Mouse (Mus musculus): Measurements from ENCODE around the gene Card10.
"Not testable (repeated sequence)": the region's sequence is repeated elsewhere in the genome, so short reads cannot be mapped to it uniquely, and the experiment has no call there.

The Card10 gene

DNA sequence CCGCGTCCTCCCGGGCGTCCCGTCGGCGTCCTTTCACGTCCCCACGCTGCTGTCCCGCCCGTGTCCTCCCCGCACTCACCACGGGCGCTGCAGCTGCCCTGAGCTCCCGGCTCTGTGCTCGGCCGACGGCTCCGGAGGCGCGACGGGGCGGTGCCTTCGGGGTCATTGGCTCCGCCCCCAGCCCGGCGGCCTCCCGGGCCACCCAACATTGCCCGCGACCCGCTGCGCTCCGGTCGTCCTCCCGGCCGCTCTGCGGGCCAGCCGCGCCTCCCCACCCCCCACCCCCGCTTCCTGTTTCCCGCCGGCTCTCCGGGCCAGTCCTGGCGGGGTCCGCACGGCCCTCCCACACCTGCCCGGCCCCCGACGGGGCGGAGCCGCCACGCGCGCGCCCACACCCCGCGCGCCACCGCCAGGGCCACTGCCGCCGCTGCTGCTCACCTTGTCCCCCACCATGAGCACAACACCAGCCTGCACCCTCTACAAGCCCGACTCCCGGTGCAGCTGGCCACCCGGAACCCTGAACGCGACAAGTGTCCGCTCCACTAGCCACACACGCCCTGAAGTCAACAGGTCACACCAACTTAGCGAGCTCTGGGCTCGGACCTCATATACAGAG lies at the start of gene Card10:
Card10 (minus strand) TSS at position 267 of the 616 bp plus-strand sequence.
- DNase-seq (ENCODE audit: low read depth, low spot score) = no peak

DNA sequence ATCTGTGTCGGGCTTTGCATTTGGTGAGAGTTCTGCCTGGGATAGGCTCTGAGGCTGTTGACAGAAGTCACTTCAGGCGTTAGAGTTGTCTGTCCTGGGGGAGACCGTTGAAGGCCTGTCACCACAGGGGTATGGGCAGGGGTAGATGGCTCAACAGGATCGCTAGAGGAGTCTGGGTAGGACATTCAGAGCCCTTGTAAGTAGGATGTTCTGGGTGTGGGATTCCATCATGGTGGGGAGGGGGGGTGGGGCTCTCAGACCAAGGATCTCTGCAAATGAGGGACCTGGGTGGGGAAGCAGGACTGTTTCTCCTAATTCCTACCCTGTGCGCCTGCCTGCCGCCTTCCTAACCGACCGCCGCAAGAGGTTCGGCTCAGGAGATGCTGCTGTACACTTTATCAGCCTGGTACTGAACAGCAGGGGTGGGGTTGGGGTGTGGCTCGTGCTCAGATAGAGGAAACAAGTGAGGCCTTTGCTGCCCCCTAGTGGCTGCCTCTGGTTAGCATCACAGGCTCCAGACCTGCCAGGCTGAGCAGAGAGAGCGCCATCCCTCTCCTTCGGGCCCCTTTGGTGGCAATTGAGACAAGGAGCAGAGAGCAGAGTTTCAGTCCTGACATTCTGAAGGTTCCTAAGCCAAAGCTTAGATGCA lies 48.8 kb upstream of the Card10 start:
- DNase-seq (ENCODE audit: low read depth, low spot score) = no peak

DNA sequence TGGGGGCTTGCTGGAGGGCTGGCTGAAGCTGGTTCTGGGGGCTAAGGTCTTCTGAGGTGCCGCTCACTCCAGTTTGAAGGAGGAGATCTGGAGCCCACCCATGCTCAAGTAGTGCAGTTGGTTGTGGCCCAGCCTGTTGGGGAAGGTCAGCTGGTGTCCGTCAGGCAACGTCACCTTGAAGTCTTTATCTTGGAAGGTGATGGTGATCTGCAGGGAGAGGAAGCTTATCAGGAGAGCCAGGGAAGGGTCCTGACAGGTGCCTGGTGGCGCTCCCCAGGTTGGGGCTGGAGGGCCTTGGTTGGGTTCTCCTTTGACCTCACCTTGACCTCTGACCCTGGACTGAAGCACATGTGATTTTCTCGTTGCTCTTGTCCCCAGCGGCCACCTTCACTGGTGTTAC lies 48.1 kb upstream of the Card10 start:
- no peak for DNase-seq (ENCODE audit: low read depth, low spot score)

GRCm38 (mm10) chr15:78850059-78850824 lies 47.4 kb upstream of the Card10 start:
- no peak for DNase-seq (ENCODE audit: low read depth, low spot score)

DNA sequence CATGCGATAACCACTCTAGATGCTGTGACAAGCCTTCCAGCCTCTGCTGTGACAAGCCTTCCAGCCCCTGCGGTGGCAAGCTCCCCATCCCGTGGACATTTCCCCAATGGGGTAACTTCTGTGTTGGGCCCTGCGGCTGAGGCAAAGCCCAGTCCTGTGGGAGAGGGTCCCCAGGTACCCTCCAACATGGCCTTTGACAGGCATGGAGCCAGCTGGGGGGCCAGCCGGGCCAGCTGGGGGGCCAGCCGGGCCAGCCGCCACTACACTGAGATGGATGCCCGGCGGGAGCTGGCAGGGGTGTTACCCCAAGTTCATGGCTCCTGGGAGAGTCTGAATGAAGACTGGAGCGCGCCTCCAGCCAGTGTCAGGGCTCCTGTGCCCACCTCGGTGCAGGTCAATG lies 46.6 kb upstream of the Card10 start:
- no peak for DNase-seq (ENCODE audit: low read depth, low spot score)

- no peak for DNase-seq (ENCODE audit: low read depth, low spot score)
Measured at GRCm38 (mm10) chr15:78848467-78848866, 45.6 kb upstream of the Card10 start.

DNA sequence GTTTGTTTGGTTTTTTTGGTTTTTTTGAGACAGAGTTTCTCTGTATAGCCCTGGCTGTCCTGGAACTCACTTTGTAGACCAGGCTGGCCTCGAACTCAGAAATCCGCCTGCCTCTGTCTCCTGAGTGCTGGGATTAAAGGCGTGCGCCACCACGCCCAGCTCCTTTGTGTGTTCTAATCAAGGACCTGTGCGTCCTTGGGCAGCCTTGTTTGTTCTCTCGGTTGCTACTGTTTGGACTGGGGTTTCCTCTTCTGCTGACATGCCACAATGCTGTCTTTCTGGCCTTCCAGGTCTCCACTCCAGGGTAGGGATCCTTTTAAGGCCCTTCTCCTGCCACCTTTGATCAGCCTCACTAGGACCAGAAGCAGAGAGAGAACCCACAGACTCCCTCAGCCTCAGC lies 44.0 kb upstream of the Card10 start:
- not testable (repeated sequence) for DNase-seq (ENCODE audit: low read depth, low spot score)

DNA sequence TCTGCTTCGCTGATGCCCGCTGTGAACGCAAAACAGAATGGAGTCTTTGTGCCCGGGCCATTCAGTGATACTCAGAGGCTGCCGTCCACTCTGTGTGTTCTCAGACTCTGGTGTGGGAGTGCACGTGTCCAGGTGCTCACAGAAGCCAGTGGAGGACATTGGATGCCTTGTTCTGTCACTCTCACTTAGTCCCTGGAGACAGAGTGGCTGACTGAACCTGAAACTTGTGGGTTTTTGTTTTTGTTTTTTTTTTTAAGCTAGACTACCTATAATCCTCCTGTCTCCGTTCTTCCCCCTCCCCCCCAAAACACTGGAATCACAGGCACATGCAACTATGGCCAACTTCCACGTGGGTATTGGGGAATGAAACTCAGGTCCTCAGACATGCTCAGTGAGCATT lies 43.5 kb upstream of the Card10 start:
- no peak for DNase-seq (ENCODE audit: low read depth, low spot score)

DNA sequence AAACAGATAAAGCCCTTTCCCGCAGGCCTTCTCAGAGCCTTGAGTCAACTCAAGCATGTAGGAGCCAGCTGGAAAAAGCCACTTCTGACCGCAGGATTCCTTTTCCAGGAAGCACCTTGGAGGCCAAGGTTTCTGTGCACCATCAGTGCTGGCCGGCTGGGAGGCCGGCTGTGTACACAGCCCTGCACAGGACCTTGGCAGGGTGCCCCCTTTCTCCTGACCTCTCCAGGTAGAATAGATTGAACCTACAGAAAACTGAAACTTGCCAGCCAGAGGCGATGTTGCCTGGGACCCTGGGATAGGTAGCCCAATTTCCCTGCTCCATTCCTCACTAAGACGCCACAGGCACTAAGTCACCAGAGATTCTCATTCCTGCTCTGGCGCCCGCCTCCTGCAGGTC lies 43.0 kb upstream of the Card10 start:
- no peak for DNase-seq (ENCODE audit: low read depth, low spot score)

DNA sequence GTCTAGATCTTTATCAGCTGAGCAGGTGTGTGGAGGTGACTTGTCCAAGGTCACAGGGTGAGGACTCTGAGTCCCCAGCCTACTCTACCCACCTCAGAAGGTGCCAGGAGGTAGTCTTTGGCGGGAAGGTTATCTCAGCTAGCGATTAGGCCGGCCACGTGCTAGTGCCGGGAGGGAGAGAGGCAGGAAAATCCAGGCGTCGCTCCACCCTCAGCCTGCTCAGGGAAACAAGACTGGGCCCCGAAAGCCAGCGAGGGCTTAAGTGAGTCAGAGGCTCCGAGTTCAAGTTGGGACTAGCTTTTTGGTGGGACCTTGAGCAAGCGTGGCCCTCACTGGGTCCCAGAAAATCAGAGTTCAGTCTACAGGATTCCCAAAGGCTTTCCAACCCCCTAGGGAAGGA lies 42.5 kb upstream of the Card10 start:
- DNase-seq (ENCODE audit: low read depth, low spot score) = no peak

DNA sequence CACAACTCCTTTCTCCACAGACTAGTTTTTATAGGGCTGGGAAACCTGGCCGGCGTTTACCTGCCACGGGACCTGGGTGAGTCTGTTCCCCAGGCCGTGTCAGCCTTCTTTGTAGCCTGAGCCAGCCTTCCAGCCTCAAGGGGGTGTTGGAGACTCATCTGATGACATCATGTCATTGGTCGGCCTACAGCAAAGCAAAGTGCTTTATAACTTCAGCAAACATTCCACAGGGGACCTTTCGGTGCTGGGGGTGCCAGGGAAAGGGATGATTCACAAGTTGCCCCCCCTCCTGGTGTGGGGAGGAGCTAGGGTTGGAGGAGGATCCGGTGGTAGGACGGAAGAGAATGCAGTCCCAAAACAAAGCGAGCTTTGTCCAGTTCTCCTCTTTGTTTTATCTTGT lies 41.9 kb upstream of the Card10 start:
- no peak for DNase-seq (ENCODE audit: low read depth, low spot score)

- DNase-seq (ENCODE audit: low read depth, low spot score) = no peak
Measured at GRCm38 (mm10) chr15:78843581-78844469, 41.0 kb upstream of the Card10 start.

DNA sequence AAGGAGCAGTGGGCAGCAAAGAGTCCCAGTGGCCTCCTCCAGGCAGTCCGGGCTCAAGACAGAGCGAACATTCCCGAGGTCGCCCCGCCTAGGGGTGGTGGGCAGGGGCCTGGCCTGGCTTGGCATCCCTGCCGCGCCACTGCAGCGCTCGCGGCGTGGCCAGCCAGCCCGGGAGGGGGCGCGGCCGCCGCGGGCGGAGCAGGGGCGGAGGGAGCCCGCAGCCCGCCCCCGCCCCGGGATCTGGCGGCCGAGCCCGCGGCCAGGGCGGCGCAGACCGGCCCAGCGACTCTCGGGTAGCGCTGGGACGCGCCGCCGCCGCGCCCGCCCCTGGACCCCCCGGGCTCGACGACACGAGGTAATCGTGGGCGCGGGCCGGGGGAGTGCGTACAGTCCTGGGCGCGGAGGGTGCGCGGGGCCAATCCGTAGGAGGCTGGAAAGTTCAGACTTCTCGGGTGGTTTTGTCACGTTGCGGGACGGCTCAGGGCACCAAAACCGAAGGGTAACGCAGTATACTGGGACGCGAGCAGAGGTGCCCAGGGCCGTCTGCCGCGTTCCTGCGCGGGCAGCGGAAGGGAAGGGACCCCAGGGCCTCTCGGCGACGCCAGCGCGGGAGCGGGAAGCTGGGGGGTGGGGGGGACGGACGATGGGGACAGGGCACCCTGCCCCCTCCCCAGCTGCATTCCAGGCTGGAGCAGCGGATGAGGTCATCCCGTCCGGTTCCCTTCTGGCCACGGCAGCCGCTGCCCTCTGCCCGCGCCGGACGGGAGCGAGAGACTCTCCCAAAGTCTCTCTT lies 39.7 kb upstream of the Card10 start, which contains the start of gene Cdc42ep1:
Cdc42ep1 (plus strand) TSS at position 254 of the 793 bp plus-strand sequence.
- no peak for DNase-seq (ENCODE audit: low read depth, low spot score)

DNA sequence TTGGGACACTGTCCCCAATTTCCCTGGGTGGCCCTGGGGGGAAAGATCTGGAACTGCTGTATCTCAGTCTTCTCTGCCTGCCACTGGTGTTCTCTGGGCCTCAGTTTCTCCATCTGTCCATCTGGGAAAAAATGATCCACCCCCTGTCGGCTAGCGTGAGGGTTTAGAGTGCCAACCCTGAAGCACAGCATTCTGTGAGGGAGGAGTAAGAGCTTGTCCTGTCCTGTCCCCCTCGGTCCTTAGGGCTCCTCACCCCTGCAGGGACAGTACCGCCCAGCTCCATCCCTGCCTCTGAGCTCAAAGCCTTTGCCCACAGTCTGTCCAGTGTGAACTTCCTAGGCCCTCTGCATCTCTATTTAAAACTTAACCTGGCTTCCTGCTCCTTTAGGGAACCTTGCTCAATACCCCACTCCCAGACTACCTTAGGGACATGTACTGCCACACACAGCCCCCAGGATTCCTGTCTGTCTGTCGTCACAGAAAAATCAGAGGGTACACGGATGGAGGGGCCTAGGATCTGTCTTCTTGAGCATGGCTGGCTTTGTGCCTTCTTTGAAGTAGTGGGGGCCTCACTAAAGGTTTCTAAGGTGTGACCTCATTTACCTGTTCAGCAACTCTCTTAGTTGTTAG lies 38.4 kb upstream of the Card10 start:
- no peak for DNase-seq (ENCODE audit: low read depth, low spot score)

- DNase-seq (ENCODE audit: low read depth, low spot score) = no peak
Measured at GRCm38 (mm10) chr15:78840751-78841150, 37.9 kb upstream of the Card10 start.

- no peak for DNase-seq (ENCODE audit: low read depth, low spot score)
Measured at GRCm38 (mm10) chr15:78840241-78840640, 37.4 kb upstream of the Card10 start.

DNA sequence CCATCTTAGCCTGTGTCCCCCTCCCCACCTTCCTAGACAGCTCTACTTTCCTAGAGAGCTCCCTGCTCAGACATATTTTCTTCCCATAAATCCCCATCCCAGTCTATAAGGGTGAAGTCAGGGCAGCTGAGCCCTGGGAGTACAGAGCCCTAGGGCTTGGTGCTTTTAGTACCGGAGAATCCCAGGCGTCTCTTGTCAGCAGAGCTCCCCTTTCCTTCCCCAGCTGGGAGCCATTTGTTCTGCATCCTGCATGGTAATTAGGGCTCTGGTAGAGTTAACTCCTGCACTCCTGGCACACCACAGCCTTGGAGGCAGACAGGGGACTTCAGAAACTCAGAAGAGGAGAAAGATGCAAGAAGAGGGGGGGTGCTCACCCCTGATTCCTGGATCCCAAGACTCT lies 36.9 kb upstream of the Card10 start:
- DNase-seq (ENCODE audit: low read depth, low spot score) = no peak

DNA sequence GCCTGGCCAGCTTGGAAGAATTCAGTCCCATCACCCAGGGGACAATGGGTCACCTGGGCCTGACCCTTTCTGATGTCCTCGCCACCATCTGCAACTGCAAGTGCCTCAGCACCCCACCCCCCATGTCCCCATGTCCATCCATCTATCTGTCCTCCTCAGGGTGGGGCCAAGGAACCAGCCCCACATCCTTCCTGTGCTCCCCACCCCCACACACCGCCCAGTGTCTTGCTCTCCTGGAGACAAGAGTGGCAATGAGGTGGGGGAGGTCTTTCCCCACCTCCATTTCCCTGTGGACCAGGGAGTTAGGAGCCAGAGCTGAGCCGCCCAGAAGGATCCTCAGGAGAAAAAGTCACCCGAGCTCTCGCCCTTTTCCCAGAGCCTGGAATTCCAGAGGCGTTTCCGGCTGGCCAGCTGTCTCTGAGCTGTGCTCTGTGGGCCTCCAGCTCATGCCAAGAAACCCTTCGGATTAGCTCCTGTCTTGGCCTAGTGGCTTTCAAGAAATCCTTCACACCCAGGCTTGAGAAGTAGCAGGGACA lies 33.3 kb upstream of the Card10 start:
- no peak for DNase-seq (ENCODE audit: low read depth, low spot score)

DNA sequence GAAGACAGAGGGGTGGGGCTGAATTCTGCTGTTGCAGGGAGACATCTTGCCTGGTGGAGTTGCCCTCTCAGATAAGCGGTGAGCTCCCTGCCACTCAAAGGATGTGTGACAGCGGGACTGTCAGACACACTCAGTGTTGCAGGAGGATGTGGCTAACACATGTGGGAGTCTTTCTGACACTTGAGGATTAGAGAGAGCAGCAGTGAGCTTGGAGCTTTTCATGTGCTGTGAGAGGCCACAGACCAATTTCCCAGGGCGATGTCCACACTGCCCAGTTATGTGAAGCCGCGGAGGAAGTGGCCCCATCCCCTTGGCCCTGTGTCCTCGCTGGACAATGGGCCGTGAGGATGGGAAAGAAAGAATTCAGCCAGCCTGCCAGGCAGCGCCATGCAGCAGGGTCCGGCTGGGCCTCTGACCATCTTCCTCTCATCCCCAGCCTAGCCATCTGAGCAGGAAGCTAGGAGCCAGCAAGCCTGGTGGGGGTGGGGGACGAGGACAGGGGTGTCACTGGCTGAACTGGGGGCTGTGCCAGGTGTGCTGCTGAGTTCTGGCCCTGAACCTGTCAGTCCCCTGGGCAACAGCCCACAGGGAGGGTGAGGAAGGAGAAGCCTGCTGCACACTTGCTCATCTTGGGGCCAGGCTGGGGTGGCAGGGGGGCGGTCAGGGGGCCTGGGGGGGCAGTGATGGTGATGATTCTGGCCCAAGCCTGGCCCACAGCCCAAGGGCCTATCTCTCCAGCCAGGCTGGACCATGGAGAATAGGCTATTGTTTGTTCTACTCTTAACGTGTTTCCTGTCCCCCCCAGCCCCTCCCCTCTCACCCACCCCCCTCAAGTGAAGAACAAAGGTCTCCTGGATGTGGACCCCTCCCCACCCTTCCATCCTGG lies 32.6 kb upstream of the Card10 start:
- no peak for DNase-seq (ENCODE audit: low read depth, low spot score)
